Mouse (Mus musculus): ENCODE results near the gene Stub1. TPM values are rescaled to one million over a fixed set of nuclear protein-coding genes. Genes with fewer than 3 reads are reported as not detected.

The Stub1 gene
- polyA plus RNA-seq, 1 experiment from 2014 or later: 112 TPM

Small RNA genes within 50 kb of the gene (microRNA-seq; reads per million reads assigned to microRNA genes)
- gene Mir3082 (not detected), gene Mir6966 (0.74 reads per million)

Other genes starting within 250 kb of the Stub1 start
- gene Gng13, start 116.2 kb downstream of the Stub1 start, polyA plus RNA-seq (2015; fragmentation: Nextera tagmentation; extraction: Ambion mirVana): not detected in 2 replicates
- 16.3 and 18.0 TPM in 2 replicates for gene Chtf18, start 106.0 kb downstream of the Stub1 start, polyA plus RNA-seq (2015; fragmentation: Nextera tagmentation; extraction: Ambion mirVana)
- 5.2 TPM in 2 replicates for gene Rpusd1, start 105.7 kb downstream of the Stub1 start, polyA plus RNA-seq (2015; fragmentation: Nextera tagmentation; extraction: Ambion mirVana)
- gene Mslnl, start 97.4 kb downstream of the Stub1 start, polyA plus RNA-seq (2015; fragmentation: Nextera tagmentation; extraction: Ambion mirVana): not detected in 2 replicates
- 2.8 and 3.4 TPM in 2 replicates for gene Msln, start 79.0 kb downstream of the Stub1 start, polyA plus RNA-seq (2015; fragmentation: Nextera tagmentation; extraction: Ambion mirVana)
- gene Narfl, start 59.6 kb downstream of the Stub1 start, polyA plus RNA-seq (2015; fragmentation: Nextera tagmentation; extraction: Ambion mirVana): 12.1 and 13.8 TPM in 2 replicates
- gene Haghl, start 47.7 kb downstream of the Stub1 start, polyA plus RNA-seq (2015; fragmentation: Nextera tagmentation; extraction: Ambion mirVana): 6.9 and 7.0 TPM in 2 replicates
- gene Ccdc78, start 46.8 kb downstream of the Stub1 start, polyA plus RNA-seq (2015; fragmentation: Nextera tagmentation; extraction: Ambion mirVana): 0.04 and 0.07 TPM in 2 replicates
- gene Fam173a, start 40.5 kb downstream of the Stub1 start, polyA plus RNA-seq (2015; fragmentation: Nextera tagmentation; extraction: Ambion mirVana): 54.1 and 57.1 TPM in 2 replicates
- gene AC134908.4, start 37.7 kb downstream of the Stub1 start, polyA plus RNA-seq (2015; fragmentation: Nextera tagmentation; extraction: Ambion mirVana): not detected in 2 replicates
- gene Metrn, start 36.3 kb downstream of the Stub1 start, polyA plus RNA-seq (2015; fragmentation: Nextera tagmentation; extraction: Ambion mirVana): 11.8 and 12.1 TPM in 2 replicates
- gene Fbxl16, start 24.3 kb downstream of the Stub1 start, polyA plus RNA-seq (2015; fragmentation: Nextera tagmentation; extraction: Ambion mirVana): 0.09 and 0.17 TPM in 2 replicates
- 10.8 and 11.6 TPM in 2 replicates for gene Wdr24, start 9.8 kb downstream of the Stub1 start, polyA plus RNA-seq (2015; fragmentation: Nextera tagmentation; extraction: Ambion mirVana)
- 20.7 and 23.5 TPM in 2 replicates for gene Jmjd8, start 4.5 kb downstream of the Stub1 start, polyA plus RNA-seq (2015; fragmentation: Nextera tagmentation; extraction: Ambion mirVana)
- gene Rhbdl1, start 3.9 kb upstream of the Stub1 start, polyA plus RNA-seq (2015; fragmentation: Nextera tagmentation; extraction: Ambion mirVana): 0.30 and 0.45 TPM in 2 replicates
- 0.64 and 0.65 TPM in 2 replicates for gene Gm20683, start 8.4 kb upstream of the Stub1 start, polyA plus RNA-seq (2015; fragmentation: Nextera tagmentation; extraction: Ambion mirVana)
- 11.4 and 12.3 TPM in 2 replicates for gene Rhot2, start 11.4 kb upstream of the Stub1 start, polyA plus RNA-seq (2015; fragmentation: Nextera tagmentation; extraction: Ambion mirVana)
- gene Wdr90, start 28.1 kb upstream of the Stub1 start, polyA plus RNA-seq (2015; fragmentation: Nextera tagmentation; extraction: Ambion mirVana): 7.2 and 7.8 TPM in 2 replicates
- gene Mcrip2, start 35.4 kb upstream of the Stub1 start, polyA plus RNA-seq (2015; fragmentation: Nextera tagmentation; extraction: Ambion mirVana): 32.8 and 37.0 TPM in 2 replicates
- gene Mettl26, start 41.7 kb upstream of the Stub1 start, polyA plus RNA-seq (2015; fragmentation: Nextera tagmentation; extraction: Ambion mirVana): 47.8 and 50.5 TPM in 2 replicates
- 0.30 and 0.42 TPM in 2 replicates for gene Wfikkn1, start 47.5 kb upstream of the Stub1 start, polyA plus RNA-seq (2015; fragmentation: Nextera tagmentation; extraction: Ambion mirVana)
- 6.2 and 7.0 TPM in 2 replicates for gene Rab40c, start 86.3 kb upstream of the Stub1 start, polyA plus RNA-seq (2015; fragmentation: Nextera tagmentation; extraction: Ambion mirVana)
- gene Pigq, start 111.5 kb upstream of the Stub1 start, polyA plus RNA-seq (2015; fragmentation: Nextera tagmentation; extraction: Ambion mirVana): 147 and 154 TPM in 2 replicates
- gene Nhlrc4, start 111.6 kb upstream of the Stub1 start, polyA plus RNA-seq (2015; fragmentation: Nextera tagmentation; extraction: Ambion mirVana): 6.8 and 7.8 TPM in 2 replicates
- gene A930017K11Rik, start 119.2 kb upstream of the Stub1 start, polyA plus RNA-seq (2015; fragmentation: Nextera tagmentation; extraction: Ambion mirVana): 0.13 and 0.16 TPM in 2 replicates
- gene Capn15, start 152.4 kb upstream of the Stub1 start, polyA plus RNA-seq (2015; fragmentation: Nextera tagmentation; extraction: Ambion mirVana): 8.0 and 9.9 TPM in 2 replicates
- gene Rab11fip3, start 236.2 kb upstream of the Stub1 start, polyA plus RNA-seq (2015; fragmentation: Nextera tagmentation; extraction: Ambion mirVana): 1.4 and 1.7 TPM in 2 replicates

All from liver, embryonic 16.5 days (tissue).